In genomic region chr6:97416972-97417554, GRCm38 (mm10) we compare ENCODE assay signal across 8 mouse cellular contexts.
A peak's percentile ranks its signal among the peaks of the same experiment; 100 is the strongest.
DNase-seq lines count a peak whose midpoint lies in the region; ATAC-seq and TF ChIP-seq lines count a peak whose summit lies in the region.

No protein-coding gene starts in this region.

- intact Hi-C loops in gastrocnemius, postnatal 14 days (cut with DNase I; ENCODE audit: low total_unique reads) = loop anchor here (2.0 kb wide), 1 partner anchor 138 kb away; no protein-coding TSS in a partner anchor

- peak; percentile 76; the same call in 1 of the 2 replicates for ATAC-seq in kidney, embryonic 16.5 days (ENCODE audit: low FRiP score, low TSS enrichment)

- 61% methylated on average over 13 of the region's 13 CpGs for WGBS in kidney, embryonic 16.5 days
- WGBS in lung, adult 2 months = 66% methylated on average over 13 of the region's 13 CpGs

- no peaks in the 10 kb centered on the region for H3K27me3 ChIP-seq in kidney, embryonic 16.5 days (ENCODE audit: insufficient read depth, low read length)

- no peak overlapping the region for H3K4me3 ChIP-seq in kidney, embryonic 16.5 days (ENCODE audit: low read length)
- H3K4me3 ChIP-seq in lung, adult 2 months (replicated peaks; ENCODE audit: extremely low read depth, low read depth, low read length) = no peak overlapping the region

- TF ChIP-seq POLR2A in lung, adult 2 months (IDR thresholded peaks at IDR 0.05; ENCODE audit: borderline replicate concordance, extremely low read depth, low read depth, low read length) = no peak

- peak; percentile 83 for DNase-seq in CD4-positive, CD25-positive, alpha-beta regulatory T cell, adult 2 months (ENCODE audit: low read depth, low spot score)
- DNase-seq in WW6 (ENCODE audit: low read depth, low spot score) = peak; percentile 60
- peak; percentile 56 to 72 for DNase-seq in cerebellum, postnatal 25 days
- DNase-seq in gastrocnemius, postnatal 14 days = peak; percentile 69
- DNase-seq in lung, adult 2 months = peak; percentile 80
- DNase-seq in retina, postnatal 1 day = peak; percentile 81
- peak; percentile 68 to 73 for DNase-seq in urinary bladder, postnatal 36 days (ENCODE audit: low spot score in 2 of 2)

- H3K4me1 ChIP-seq in kidney, embryonic 16.5 days (ENCODE audit: insufficient read depth, low read length) = peaks cover 6% of the 10 kb centered on the region; the same call in 1 of the 2 replicates
- peaks cover 2% of the 10 kb centered on the region; the same call in 1 of the 2 replicates for H3K4me1 ChIP-seq in lung, adult 2 months (ENCODE audit: control insufficient read depth, insufficient read depth, low read length)

- H3K9ac ChIP-seq in kidney, embryonic 16.5 days (replicated peaks; ENCODE audit: low read length) = no peak overlapping the region

- no peak overlapping the region for H3K4me2 ChIP-seq in kidney, embryonic 16.5 days (replicated peaks; ENCODE audit: low read depth, low read length)

- no peak overlapping the region for H3K27ac ChIP-seq in kidney, embryonic 16.5 days (ENCODE audit: low read length)

- no peaks in the 10 kb centered on the region for H3K9me3 ChIP-seq in kidney, embryonic 16.5 days (ENCODE audit: low read length)

- peak; percentile 86 for TF ChIP-seq CTCF in lung, adult 2 months (IDR thresholded peaks at IDR 0.05; ENCODE audit: insufficient read depth, low read length)

- no peaks in the 10 kb centered on the region for H3K36me3 ChIP-seq in kidney, embryonic 16.5 days (ENCODE audit: insufficient read depth, low read length)
